Mouse (Mus musculus): Measurements from ENCODE around the gene Dppa1. TPM values are rescaled to one million over a fixed set of nuclear protein-coding genes. Genes with fewer than 3 reads are reported as not detected.

The Dppa1 gene
- total and polyA plus RNA-seq, 3 experiments: not detected

DNA sequence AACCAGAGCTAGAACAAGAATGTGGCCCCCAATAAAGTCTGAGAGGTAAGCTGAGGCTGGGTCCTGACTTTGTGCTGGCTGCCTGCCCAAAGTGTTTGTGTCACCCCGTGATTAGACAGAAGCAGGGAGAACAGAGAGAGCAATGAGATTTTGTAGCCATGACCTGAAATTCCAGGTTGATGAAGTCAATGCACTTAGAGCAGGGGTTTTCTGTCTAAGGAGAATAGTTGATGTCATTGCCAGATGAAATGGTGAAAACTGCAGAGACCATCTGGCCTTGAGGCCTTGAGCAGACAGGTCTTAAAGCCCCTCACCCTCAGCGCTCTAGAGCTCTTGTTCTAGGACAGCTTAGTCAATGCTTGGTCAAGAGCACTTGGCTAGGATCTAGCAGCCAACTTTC is 36.6 kb downstream of the Dppa1 start:
- H3K27me3 ChIP-seq (ENCODE audit: control insufficient read depth in 1 of 2, insufficient read depth in 2 of 2, low read length in 2 of 2): no peaks in the 10 kb centered on the region; a peak in 1 of 4 replicates
- no peaks in the 10 kb centered on the region for H3K9me3 ChIP-seq (replicated peaks; ENCODE audit: insufficient read depth, low read length)
- no peaks in the 10 kb centered on the region for H3K4me1 ChIP-seq (ENCODE audit: control insufficient read depth in 1 of 2, insufficient read depth in 2 of 2, low read length in 2 of 2)
- H3K79me2 ChIP-seq (ENCODE audit: control insufficient read depth, insufficient read depth, low read length, poor library complexity): no peaks in the 10 kb centered on the region
- no peak for TF ChIP-seq USF1 (IDR thresholded peaks at IDR 0.05; ENCODE audit: low read depth, low read length)
- no peak for TF ChIP-seq ZMIZ1 (IDR thresholded peaks at IDR 0.05; ENCODE audit: low read depth, low read length)
- TF ChIP-seq ELF1 (IDR thresholded peaks at IDR 0.05; ENCODE audit: low read depth, low read length): no peak
- no peak for TF ChIP-seq POLR2AphosphoS2 (IDR thresholded peaks at IDR 0.05; ENCODE audit: low read length)
- no peak for TF ChIP-seq SIN3A (IDR thresholded peaks at IDR 0.05; ENCODE audit: low read length)
- TF ChIP-seq MYB (IDR thresholded peaks at IDR 0.05; ENCODE audit: low read depth, low read length): no peak
- TF ChIP-seq UBTF (IDR thresholded peaks at IDR 0.05; ENCODE audit: borderline replicate concordance, insufficient read depth, low read depth, low read length): no peak
- no peak for TF ChIP-seq MYC (IDR thresholded peaks at IDR 0.05; ENCODE audit: low read depth, low read length)
- TF ChIP-seq MAFK (IDR thresholded peaks at IDR 0.05; ENCODE audit: borderline replicate concordance, low read depth, low read length): no peak
- no peak for TF ChIP-seq RAD21 (IDR thresholded peaks at IDR 0.05; ENCODE audit: low read depth, low read length)
- TF ChIP-seq NELFE (IDR thresholded peaks at IDR 0.05; ENCODE audit: low read depth, low read length): no peak
- no peak for TF ChIP-seq POLR2A (IDR thresholded peaks at IDR 0.05; ENCODE audit: control insufficient read depth in 1 of 2, insufficient read depth in 1 of 2, low read depth in 1 of 2, low read length in 2 of 2, poor library complexity in 1 of 2)
- no peak for TF ChIP-seq RCOR1 (IDR thresholded peaks at IDR 0.05; ENCODE audit: low read depth, low read length)
- no peak for TF ChIP-seq ZNF384 (IDR thresholded peaks at IDR 0.05; ENCODE audit: low read depth, low read length)
- TF ChIP-seq MXI1 (IDR thresholded peaks at IDR 0.05; ENCODE audit: low read depth, low read length): no peak
- no peak for TF ChIP-seq E2F4 (IDR thresholded peaks at IDR 0.05; ENCODE audit: borderline replicate concordance, low read depth, low read length)
- no peak overlapping the region for H3K4me3 ChIP-seq (ENCODE audit: control insufficient read depth in 1 of 2, insufficient read depth in 1 of 2, low read depth in 2 of 2, low read length in 2 of 2)
- H3K27ac ChIP-seq (ENCODE audit: control insufficient read depth, low read depth, low read length): no peak overlapping the region
- no peak for DNase-seq (ENCODE audit: low read depth, low spot score)
- no peaks in the 10 kb centered on the region for H3K36me3 ChIP-seq (ENCODE audit: control insufficient read depth in 1 of 2, insufficient read depth in 2 of 2, low read length in 2 of 2)
- no peak overlapping the region for H3K9ac ChIP-seq (ENCODE audit: control insufficient read depth, low read depth, low read length, poor library complexity, severe bottlenecking)

- Histone ChIP-seq H3K27me3 (ENCODE audit: control insufficient read depth in 1 of 2, insufficient read depth in 2 of 2, low read length in 2 of 2) (0 out of 4 replicates have a peak, but pooled peaks cover 0 to 1% of the 10 kb centered on the region in 2 experiments), H3K9ac (ENCODE audit: control insufficient read depth, low read depth, low read length, poor library complexity, severe bottlenecking) (no peak overlapping the region), H3K27ac (ENCODE audit: control insufficient read depth, low read depth, low read length) (no peak overlapping the region), H3K79me2 (ENCODE audit: control insufficient read depth, insufficient read depth, low read length, poor library complexity) (no peaks in the 10 kb centered on the region), H3K9me3 (replicated peaks; ENCODE audit: insufficient read depth, low read length) (no peaks in the 10 kb centered on the region), H3K4me1 (ENCODE audit: control insufficient read depth in 1 of 2, insufficient read depth in 2 of 2, low read length in 2 of 2) (no peaks in the 10 kb centered on the region), H3K36me3 (ENCODE audit: control insufficient read depth in 1 of 2, insufficient read depth in 2 of 2, low read length in 2 of 2) (no peaks in the 10 kb centered on the region), H3K4me3 (ENCODE audit: control insufficient read depth in 1 of 2, insufficient read depth in 1 of 2, low read depth in 2 of 2, low read length in 2 of 2) (no peak overlapping the region)
- no peak for DNase-seq (ENCODE audit: low read depth, low spot score)
- no peak for TF ChIP-seq MAZ (IDR thresholded peaks at IDR 0.05; ENCODE audit: low read depth, low read length)
- TF ChIP-seq MYB (IDR thresholded peaks at IDR 0.05; ENCODE audit: low read depth, low read length): no peak
- TF ChIP-seq GATA1 (IDR thresholded peaks at IDR 0.05; ENCODE audit: low read depth, low read length): no peak
- no peak for TF ChIP-seq ZKSCAN1 (IDR thresholded peaks at IDR 0.05; ENCODE audit: low read depth, low read length)
- TF ChIP-seq BHLHE40 (IDR thresholded peaks at IDR 0.05; ENCODE audit: borderline replicate concordance, low read depth, low read length): no peak
- TF ChIP-seq RAD21 (IDR thresholded peaks at IDR 0.05; ENCODE audit: low read depth, low read length): no peak
- no peak for TF ChIP-seq UBTF (IDR thresholded peaks at IDR 0.05; ENCODE audit: borderline replicate concordance, insufficient read depth, low read depth, low read length)
- no peak for TF ChIP-seq JUND (IDR thresholded peaks at IDR 0.05; ENCODE audit: low read depth, low read length)
- TF ChIP-seq NELFE (IDR thresholded peaks at IDR 0.05; ENCODE audit: low read depth, low read length): no peak
- TF ChIP-seq CHD1 (IDR thresholded peaks at IDR 0.05; ENCODE audit: low read depth, low read length): no peak
- no peak for TF ChIP-seq EP300 (IDR thresholded peaks at IDR 0.05; ENCODE audit: low read depth in 1 of 2, low read length in 2 of 2)
- TF ChIP-seq TCF12 (IDR thresholded peaks at IDR 0.05; ENCODE audit: low read depth, low read length): no peak
- TF ChIP-seq USF2 (IDR thresholded peaks at IDR 0.05; ENCODE audit: borderline replicate concordance in 1 of 2, insufficient read depth in 1 of 2, low read depth in 1 of 2, low read length in 2 of 2): no peak
- no peak for TF ChIP-seq TAL1 (IDR thresholded peaks at IDR 0.05; ENCODE audit: low read length)
- no peak for TF ChIP-seq CTCF (IDR thresholded peaks at IDR 0.05 in 2 of 3, conservative IDR thresholded peaks at IDR 0.05 in 1 of 3; ENCODE audit: control insufficient read depth in 1 of 3, insufficient read depth in 1 of 3, low read depth in 2 of 3, low read length in 3 of 3, poor library complexity in 1 of 3, severe bottlenecking in 1 of 3)
- TF ChIP-seq USF1 (IDR thresholded peaks at IDR 0.05; ENCODE audit: low read depth, low read length): no peak
- TF ChIP-seq NRF1 (IDR thresholded peaks at IDR 0.05; ENCODE audit: insufficient read depth, low read depth, low read length, poor library complexity, severe bottlenecking): no peak
- no peak for TF ChIP-seq ZNF384 (IDR thresholded peaks at IDR 0.05; ENCODE audit: low read depth, low read length)
These were observed 46.3 kb downstream of the Dppa1 start for GRCm38 (mm10) chr11:46582741-46583140.

Measured in MEL (cell line).